Comparison of ENCODE assay signal across 8 mouse cellular contexts in genomic region chr12:112808212-112808586, GRCm38 (mm10). TPM values are rescaled to one million over a fixed set of nuclear protein-coding genes. Genes with fewer than 3 reads are reported as not detected.
DNase-seq lines count a peak whose midpoint lies in the region; ATAC-seq and TF ChIP-seq lines count a peak whose summit lies in the region.

No protein-coding gene starts in this region.

- no peaks in the 10 kb centered on the region; the same call in 1 of the 2 replicates for H3K4me1 ChIP-seq in heart, adult 2 months (ENCODE audit: control insufficient read depth, insufficient read depth, low read length)
- H3K4me1 ChIP-seq in E14TG2a.4 (replicated peaks; ENCODE audit: low read depth, low read length): peaks cover 46% of the 10 kb centered on the region
- H3K4me1 ChIP-seq in forebrain, embryonic 16.5 days (replicated peaks; ENCODE audit: control insufficient read depth, insufficient read depth, low read length): peaks cover 15% of the 10 kb centered on the region
- H3K4me1 ChIP-seq in liver, postnatal 0 days (ENCODE audit: insufficient read depth): peaks cover 11% of the 10 kb centered on the region

- H3K27me3 ChIP-seq in heart, adult 2 months (ENCODE audit: control insufficient read depth, insufficient read depth, low read length): no peaks in the 10 kb centered on the region
- peaks cover 57% of the 10 kb centered on the region for H3K27me3 ChIP-seq in E14TG2a.4 (ENCODE audit: insufficient read depth, low read length)
- no peaks in the 10 kb centered on the region for H3K27me3 ChIP-seq in forebrain, embryonic 16.5 days (replicated peaks; ENCODE audit: control insufficient read depth, insufficient read depth, low read length)
- H3K27me3 ChIP-seq in liver, postnatal 0 days (ENCODE audit: insufficient read depth, low read length): peaks cover 32% of the 10 kb centered on the region

- no peaks in the 10 kb centered on the region for H3K79me2 ChIP-seq in heart, adult 2 months (replicated peaks; ENCODE audit: control insufficient read depth, insufficient read depth, low read length)

- WGBS in heart, adult 2 months: 76% methylated on average over 5 of the region's 5 CpGs
- WGBS in forebrain, embryonic 16.5 days: 60% methylated on average over 5 of the region's 5 CpGs
- 85% methylated on average over 5 of the region's 5 CpGs for WGBS in liver, postnatal 0 days (ENCODE audit: insufficient replicate concordance)

- H3K4me2 ChIP-seq in forebrain, embryonic 16.5 days (ENCODE audit: low read length): peak overlapping the region; percentile 69
- H3K4me2 ChIP-seq in liver, postnatal 0 days (ENCODE audit: low read depth, low read length): peak overlapping the region; percentile 97

- no peak for TF ChIP-seq EP300 in heart, adult 2 months (IDR thresholded peaks at IDR 0.05; ENCODE audit: insufficient read depth, low read depth, low read length)
- no peak for TF ChIP-seq EP300 in liver, postnatal 0 days (IDR thresholded peaks at IDR 0.05; ENCODE audit: low read depth)

- H3K27ac ChIP-seq in heart, adult 2 months: peak overlapping the region; percentile 20; the same call in 1 of the 2 replicates
- H3K27ac ChIP-seq in forebrain, embryonic 16.5 days (ENCODE audit: low read length): peak overlapping the region; percentile 82
- no peak overlapping the region for H3K27ac ChIP-seq in liver, postnatal 0 days (ENCODE audit: low read depth)

- no peak for TF ChIP-seq CTCF in heart, adult 2 months (IDR thresholded peaks at IDR 0.05)
- no peak for TF ChIP-seq CTCF in E14TG2a.4 (conservative IDR thresholded peaks at IDR 0.05; ENCODE audit: low read length)
- TF ChIP-seq CTCF in liver, postnatal 0 days (IDR thresholded peaks at IDR 0.05; ENCODE audit: low read depth): no peak

- H3K9me3 ChIP-seq in E14TG2a.4 (ENCODE audit: low read length): no peaks in the 10 kb centered on the region
- H3K9me3 ChIP-seq in forebrain, embryonic 16.5 days (ENCODE audit: control insufficient read depth, low read length): no peaks in the 10 kb centered on the region
- no peaks in the 10 kb centered on the region for H3K9me3 ChIP-seq in liver, postnatal 0 days (ENCODE audit: low read length)

- H3K9ac ChIP-seq in heart, adult 2 months (ENCODE audit: low read depth, low read length): 0 out of 2 replicates have a peak overlapping the region, but pooled peaks have one; percentile 2
- H3K9ac ChIP-seq in forebrain, embryonic 16.5 days (replicated peaks; ENCODE audit: low read depth, low read length): peak overlapping the region; percentile 65
- H3K9ac ChIP-seq in liver, postnatal 0 days (replicated peaks): no peak overlapping the region

- no peak for DNase-seq in heart, adult 2 months
- no peak for DNase-seq in heart, postnatal 25 days (ENCODE audit: low spot score)
- no peak for DNase-seq in liver, postnatal 0 days
- no peak for DNase-seq in ovary, postnatal 14 days (ENCODE audit: low spot score)
- DNase-seq in thymus, postnatal 36 days: no peak
- DNase-seq in gastrocnemius, postnatal 4 days (ENCODE audit: low spot score in 2 of 2): no peak

- H3K36me3 ChIP-seq in heart, adult 2 months (ENCODE audit: control insufficient read depth, insufficient read depth, low read length): no peaks in the 10 kb centered on the region
- H3K36me3 ChIP-seq in E14TG2a.4 (ENCODE audit: insufficient read depth, low read length): peaks cover 22% of the 10 kb centered on the region
- H3K36me3 ChIP-seq in forebrain, embryonic 16.5 days (ENCODE audit: control insufficient read depth, insufficient read depth): no peaks in the 10 kb centered on the region
- no peaks in the 10 kb centered on the region for H3K36me3 ChIP-seq in liver, postnatal 0 days (replicated peaks; ENCODE audit: insufficient read depth, low read length)

- intact Hi-C loops in heart, adult 2 months (cut with DNase I): loop anchor here (2.0 kb wide), 1 partner anchor 23 kb away; no protein-coding TSS in a partner anchor
- intact Hi-C loops in heart, postnatal 25 days (cut with DNase I): no loop called here

- ATAC-seq in forebrain, embryonic 16.5 days: no peak; the same call in 1 of the 2 replicates
- no peak for ATAC-seq in liver, postnatal 0 days

- no peak for TF ChIP-seq POLR2A in heart, adult 2 months (IDR thresholded peaks at IDR 0.05; ENCODE audit: insufficient read depth, low read depth, low read length)

- peak overlapping the region; percentile 71 for H3K4me3 ChIP-seq in heart, adult 2 months
- peak overlapping the region; percentile 86 for H3K4me3 ChIP-seq in E14TG2a.4 (replicated peaks; ENCODE audit: low read length)
- peak overlapping the region; percentile 67 for H3K4me3 ChIP-seq in forebrain, embryonic 16.5 days (replicated peaks; ENCODE audit: low read length)
- no peak overlapping the region for H3K4me3 ChIP-seq in liver, postnatal 0 days (ENCODE audit: low read depth, low read length)

RNA-seq across cellular contexts. Expression of gene Clba1, which starts 0.5 kb away (rescaled TPM):
- 1 to 10 TPM; 1.7 to 3.1 TPM for total RNA-seq in heart, adult 2 months (2021)
- polyA plus RNA-seq in heart, adult 2 months (2012; rRNA removed): 2.0 and 2.8 TPM in 2 replicates
- total RNA-seq in heart, postnatal 25 days (2021): 1 to 10 TPM; 1.5 to 1.9 TPM
- polyA plus RNA-seq in forebrain, embryonic 16.5 days (2015; fragmentation: Nextera tagmentation; extraction: Ambion mirVana): 14.3 and 17.3 TPM in 2 replicates
- 0.69 TPM in 2 replicates for polyA plus RNA-seq in liver, postnatal 0 days (2015; fragmentation: Nextera tagmentation; extraction: Ambion mirVana)
- 1 to 10 TPM in 1 of 2 experiments, under 1 TPM in 1; 0.96 to 1.4 TPM for total RNA-seq in gastrocnemius, postnatal 4 days (2021)

RNA-seq across cellular contexts. Expression of gene Ahnak2, which starts 5.7 kb away (rescaled TPM):
- 10 to 100 TPM; 14.8 to 15.7 TPM for total RNA-seq in heart, adult 2 months (2021)
- 5.4 and 7.5 TPM in 2 replicates for polyA plus RNA-seq in heart, adult 2 months (2012; rRNA removed)
- 10 to 100 TPM; 15.3 to 16.5 TPM for total RNA-seq in heart, postnatal 25 days (2021)
- 1.2 TPM in 2 replicates for polyA plus RNA-seq in forebrain, embryonic 16.5 days (2015; fragmentation: Nextera tagmentation; extraction: Ambion mirVana)
- polyA plus RNA-seq in liver, postnatal 0 days (2015; fragmentation: Nextera tagmentation; extraction: Ambion mirVana): 0.22 and 0.36 TPM in 2 replicates
- total RNA-seq in gastrocnemius, postnatal 4 days (2021): 10 to 100 TPM; 26.7 to 32.1 TPM

RNA-seq across cellular contexts. Expression of gene Cdca4, which starts 21.0 kb away (rescaled TPM):
- 1 to 10 TPM; 5.3 to 6.6 TPM for total RNA-seq in heart, adult 2 months (2021)
- polyA plus RNA-seq in heart, adult 2 months (2012; rRNA removed): 7.6 and 10.0 TPM in 2 replicates
- total RNA-seq in heart, postnatal 25 days (2021): 1 to 10 TPM; 6.4 to 7.6 TPM
- polyA plus RNA-seq in forebrain, embryonic 16.5 days (2015; fragmentation: Nextera tagmentation; extraction: Ambion mirVana): 71.0 and 80.9 TPM in 2 replicates
- 29.8 and 30.4 TPM in 2 replicates for polyA plus RNA-seq in liver, postnatal 0 days (2015; fragmentation: Nextera tagmentation; extraction: Ambion mirVana)
- total RNA-seq in gastrocnemius, postnatal 4 days (2021): 10 to 100 TPM; 17.1 to 20.6 TPM

RNA-seq across cellular contexts. Expression of gene Pld4, which starts 47.7 kb away (rescaled TPM):
- 1 to 10 TPM; 6.6 to 6.8 TPM for total RNA-seq in heart, adult 2 months (2021)
- 17.2 and 23.5 TPM in 2 replicates for polyA plus RNA-seq in heart, adult 2 months (2012; rRNA removed)
- total RNA-seq in heart, postnatal 25 days (2021): 1 to 10 TPM; 5.6 to 6.9 TPM
- 4.0 and 5.3 TPM in 2 replicates for polyA plus RNA-seq in forebrain, embryonic 16.5 days (2015; fragmentation: Nextera tagmentation; extraction: Ambion mirVana)
- 20.9 and 22.4 TPM in 2 replicates for polyA plus RNA-seq in liver, postnatal 0 days (2015; fragmentation: Nextera tagmentation; extraction: Ambion mirVana)
- total RNA-seq in gastrocnemius, postnatal 4 days (2021): 10 to 100 TPM; 12.5 TPM

RNA-seq across cellular contexts. Expression of gene Gpr132, which starts 59.8 kb away (rescaled TPM):
- under 1 TPM; 0.29 to 0.36 TPM for total RNA-seq in heart, adult 2 months (2021)
- polyA plus RNA-seq in heart, adult 2 months (2012; rRNA removed): 1.00 and 2.0 TPM in 2 replicates
- total RNA-seq in heart, postnatal 25 days (2021): under 1 TPM in 1 of 2 experiments, not detected in 1; 0.23 TPM
- not detected in 2 replicates for polyA plus RNA-seq in forebrain, embryonic 16.5 days (2015; fragmentation: Nextera tagmentation; extraction: Ambion mirVana)
- polyA plus RNA-seq in liver, postnatal 0 days (2015; fragmentation: Nextera tagmentation; extraction: Ambion mirVana): 0.26 and 0.34 TPM in 2 replicates
- under 1 TPM; 0.10 to 0.18 TPM for total RNA-seq in gastrocnemius, postnatal 4 days (2021)
